Mouse (Mus musculus) erythroblast, embryonic 14.5 days (primary cell): ENCODE measurements around the gene Rnft2.

ENCODE experiments used
- GATA1 ChIP-seq: IDR thresholded peaks from 2 replicates; pipeline ENCODE4 v1.6.1; 2012; ENCODE audit warnings: low read length, inconsistent platforms, mixed read lengths
- TAL1 ChIP-seq: IDR thresholded peaks from 3 replicates; pipeline ENCODE4 v1.6.1; 2012; ENCODE audit warnings: low read length, inconsistent platforms, mixed read lengths

GRCm38 (mm10) chr5:118260055-118260454 is 15.1 kb upstream of the Rnft2 start:
- TF ChIP-seq TAL1 (no peak), GATA1 (no peak)
